Mouse (Mus musculus): ENCODE measurements around the gene Med20.
"Not testable (repeated sequence)": the region's sequence is repeated elsewhere in the genome, so short reads cannot be mapped to it uniquely, and the experiment has no call there.

DNA sequence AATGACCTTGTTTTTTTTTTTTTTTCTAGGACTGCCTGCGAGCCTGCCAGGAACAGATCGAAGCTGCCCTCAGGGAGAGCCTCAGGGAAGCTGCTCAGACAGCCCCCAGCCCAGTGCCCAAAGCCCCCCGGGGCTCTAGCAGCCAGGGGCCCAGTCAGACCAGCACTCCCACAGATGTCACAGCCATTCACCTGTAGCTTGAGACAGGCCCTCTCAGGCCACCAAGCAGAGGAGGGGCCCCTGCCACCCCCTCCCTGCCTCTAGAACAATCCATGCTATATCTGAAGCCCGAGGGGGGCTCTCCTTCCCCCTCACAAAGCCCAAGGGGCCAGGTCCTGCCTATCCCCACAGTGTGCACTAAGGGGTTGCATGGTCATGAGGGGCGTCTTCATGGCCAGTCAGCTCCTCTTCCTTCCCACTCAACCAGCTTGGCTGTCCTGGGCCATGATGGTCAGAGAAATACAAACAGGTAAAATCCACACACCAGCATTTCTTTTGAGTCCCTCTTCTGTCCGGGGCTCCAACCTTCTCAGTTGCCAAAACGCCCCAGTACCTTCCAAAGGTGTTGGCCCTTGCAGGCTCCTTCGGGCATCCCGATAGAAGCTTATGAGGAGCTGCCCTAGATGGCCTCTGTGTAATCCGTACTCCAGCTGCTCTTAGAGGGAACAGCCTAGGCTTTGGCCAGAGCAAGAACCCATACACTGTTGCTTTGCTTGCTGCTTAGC lies 12.6 kb upstream of the Med20 start:
- TF ChIP-seq CTCF (IDR thresholded peaks at IDR 0.05; ENCODE audit: extremely low read depth, insufficient read depth, insufficient read length, insufficient replicate concordance); POLR2A (IDR thresholded peaks at IDR 0.05; ENCODE audit: low read depth, low read length): not testable (repeated sequence)

Measured in spleen, adult 2 months (tissue).